Mouse (Mus musculus) G1E (cell line): ENCODE data around the gene Dmrt1.

Experiments used
- CTCF ChIP-seq: IDR thresholded peaks from 2 replicates; pipeline ENCODE4 v1.5.1; 2012; ENCODE audit warnings: low read depth, low read length, inconsistent platforms, mixed read lengths
- GATA1 ChIP-seq: IDR thresholded peaks from 2 replicates; pipeline ENCODE4 v1.6.1; 2012; ENCODE audit warnings: borderline replicate concordance, low read length, inconsistent platforms, mixed read lengths
- GATA2 ChIP-seq: IDR thresholded peaks from 2 replicates; pipeline ENCODE4 v1.6.1; 2012; ENCODE audit warnings: low read depth, low read length, inconsistent platforms, borderline replicate concordance
- POLR2AphosphoS5 ChIP-seq: IDR thresholded peaks from 2 replicates; pipeline ENCODE4 v1.6.1; 2012; ENCODE audit warnings: low read depth, low read length, inconsistent platforms; ENCODE audit not compliant: insufficient replicate concordance
- TAL1 ChIP-seq: conservative IDR thresholded peaks from 2 replicates; pipeline ENCODE4 v1.6.1; 2012; ENCODE audit warnings: low read depth, low read length, inconsistent platforms, mixed read lengths

GRCm38 (mm10) chr19:25488546-25488945, 16.9 kb upstream of the Dmrt1 start:
- TF ChIP-seq CTCF: no peak
- no peak for TF ChIP-seq POLR2AphosphoS5
- TF ChIP-seq TAL1: no peak
- no peak for TF ChIP-seq GATA2
- no peak for TF ChIP-seq GATA1
